Mouse (Mus musculus): ENCODE measurements at regions not wholly inside any gene's neighbourhood (a gene's known extent, or its start where the extent isn't known, plus 50 kb on each side); places are given as distances from the start of the nearest gene placed in this dataset.

DNA sequence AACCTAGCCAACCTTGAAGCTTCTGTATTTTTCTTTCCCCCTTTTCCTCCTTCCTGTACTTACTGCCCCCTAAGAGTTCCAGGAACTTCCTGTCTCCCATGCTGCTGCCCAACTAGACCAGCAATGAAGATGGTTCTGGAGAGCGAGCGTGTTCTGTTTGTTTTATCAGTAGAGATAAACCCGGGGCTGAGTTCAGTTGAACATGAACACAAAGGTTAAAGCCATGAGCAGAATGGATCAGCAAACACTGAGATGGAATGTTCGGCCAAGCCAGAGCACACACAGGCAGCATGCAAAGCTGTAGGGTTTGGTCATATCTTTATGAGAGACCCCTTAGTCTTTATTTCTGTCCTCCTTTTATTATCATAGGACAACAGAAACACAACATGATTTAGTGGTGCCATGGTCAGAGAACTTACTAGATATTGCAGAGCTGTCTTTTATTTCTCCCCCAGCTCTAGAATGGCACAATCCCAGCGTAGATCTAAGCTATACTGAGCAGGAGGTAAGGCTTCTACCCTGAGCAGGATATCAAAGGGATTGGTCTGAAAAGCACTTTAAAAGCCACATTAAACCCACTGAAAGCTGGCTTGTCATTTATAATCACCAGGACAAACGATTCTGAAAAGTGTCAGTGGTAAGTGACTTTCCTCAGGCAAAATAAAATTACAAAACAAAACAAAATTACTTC is 105.9 kb upstream of the Peli1 start:
- TF ChIP-seq CTCF (IDR thresholded peaks at IDR 0.05; ENCODE audit: borderline replicate concordance, insufficient read depth, low read length): no peak
- TF ChIP-seq POLR2A (IDR thresholded peaks at IDR 0.05; ENCODE audit: low read depth, low read length): no peak
